Mouse (Mus musculus): Measurements from ENCODE around the gene Hoxa11. TPM values are rescaled to one million over a fixed set of nuclear protein-coding genes. Genes with fewer than 3 reads are reported as not detected.

The Hoxa11 gene
- polyA plus RNA-seq, 1 experiment from 2014 or later: 0.59 TPM

GRCm38 (mm10) chr6:52241001-52241621, 4.5 kb downstream of the Hoxa11 start:
- no peak overlapping the region for H3K27ac ChIP-seq
- no peaks in the 10 kb centered on the region for H3K9me3 ChIP-seq
- H3K36me3 ChIP-seq: no peaks in the 10 kb centered on the region
- peaks cover 8% of the 10 kb centered on the region for H3K4me1 ChIP-seq
- no peak overlapping the region for H3K9ac ChIP-seq
- no peak overlapping the region for H3K4me3 ChIP-seq (replicated peaks)
- H3K27me3 ChIP-seq (replicated peaks): peaks cover 97% of the 10 kb centered on the region
- no peak overlapping the region for H3K4me2 ChIP-seq
- 4% methylated on average over 9 of the region's 9 CpGs for WGBS
- no peak for ATAC-seq (ENCODE audit: insufficient read depth, low FRiP score, low read depth)

DNA sequence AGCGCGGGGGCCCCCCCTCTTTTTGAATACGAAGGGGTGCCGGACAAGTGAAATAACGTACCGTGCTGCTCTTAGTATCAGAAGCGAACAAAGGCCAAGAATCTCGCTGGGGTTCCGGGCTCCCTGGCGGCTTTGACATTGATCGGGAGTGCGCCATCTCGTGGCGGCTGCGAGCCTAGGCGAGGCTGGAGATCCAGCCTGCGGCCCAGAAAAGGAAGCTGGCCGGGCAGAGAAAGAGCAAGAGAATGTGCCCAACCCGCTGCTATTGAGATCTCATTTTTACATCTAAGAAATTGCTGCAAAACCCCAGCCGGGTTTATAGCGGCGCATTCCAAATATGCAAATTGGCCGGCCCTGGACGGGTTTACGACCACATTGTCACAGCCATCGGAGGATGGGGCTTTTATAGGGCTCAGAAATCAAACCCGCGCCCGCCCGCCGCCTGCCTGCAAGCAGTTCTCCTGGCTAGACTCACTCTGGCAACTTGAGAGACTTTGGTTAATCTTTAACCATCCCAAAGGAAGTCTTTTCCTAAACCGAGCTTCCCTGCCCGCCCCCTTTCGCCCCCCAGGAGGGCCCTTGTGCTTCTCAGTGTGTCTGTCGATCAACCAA, 5.1 kb downstream of the Hoxa11 start, which contains the start of gene Hoxa10:
Gene Hoxa10 (minus strand): TSS at position 466 of the 612 bp plus-strand sequence.
- no peaks in the 10 kb centered on the region for H3K9me3 ChIP-seq
- H3K36me3 ChIP-seq: no peaks in the 10 kb centered on the region
- H3K4me2 ChIP-seq: peak within 1 kb of the TSS; percentile 33
- no peak for ATAC-seq (ENCODE audit: insufficient read depth, low FRiP score, low read depth)
- peaks cover 97% of the 10 kb centered on the region for H3K27me3 ChIP-seq (replicated peaks)
- no peak within 1 kb of the TSS for H3K4me3 ChIP-seq (replicated peaks)
- peaks cover 5% of the 10 kb centered on the region; the same call in 1 of the 2 replicates for H3K4me1 ChIP-seq
- H3K27ac ChIP-seq: no peak within 1 kb of the TSS
- 2% methylated on average over 35 of the region's 35 CpGs for WGBS
- H3K9ac ChIP-seq: no peak within 1 kb of the TSS

DNA sequence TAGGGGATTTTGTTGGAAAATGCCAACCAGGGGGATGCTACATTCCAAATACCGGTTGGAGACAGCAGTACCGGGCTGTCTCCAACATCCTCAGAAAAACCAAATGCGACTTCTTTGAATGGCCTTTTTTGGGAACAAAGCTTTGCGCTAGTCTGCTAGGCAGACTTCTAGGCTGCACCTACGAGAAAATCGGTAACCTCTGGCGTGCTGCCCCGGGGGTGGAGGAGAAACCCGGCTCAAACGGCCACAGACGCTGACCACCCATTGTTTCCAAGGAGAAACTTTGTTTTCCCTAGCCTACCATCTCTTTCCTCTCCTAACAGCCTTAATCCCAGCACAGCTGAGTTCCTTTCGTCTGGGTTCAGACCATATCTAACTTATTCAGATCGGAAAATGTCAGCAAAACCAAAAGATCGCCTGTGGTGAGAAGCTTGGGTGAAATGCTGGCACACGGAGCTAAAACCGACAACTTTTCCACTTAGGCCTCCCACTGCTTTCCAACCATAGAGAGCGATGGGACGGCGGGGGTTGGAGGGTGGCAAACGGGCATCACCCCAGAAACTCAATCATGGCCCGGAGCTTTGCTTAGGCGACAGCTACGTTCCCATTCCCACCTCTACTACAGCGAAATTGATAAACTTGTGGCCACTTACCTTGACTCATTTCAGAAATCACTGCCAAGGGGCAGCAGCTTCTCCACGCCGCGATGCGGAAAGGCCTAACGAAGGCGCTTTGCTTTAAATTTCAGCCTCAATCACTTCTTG, 5.8 kb downstream of the Hoxa11 start:
- Histone ChIP-seq H3K27ac (no peak overlapping the region), H3K9me3 (no peaks in the 10 kb centered on the region), H3K4me3 (replicated peaks) (no peak overlapping the region), H3K9ac (no peak overlapping the region), H3K4me1 (no peaks in the 10 kb centered on the region), H3K36me3 (no peaks in the 10 kb centered on the region), H3K4me2 (peak overlapping the region; percentile 33), H3K27me3 (replicated peaks) (peaks cover 97% of the 10 kb centered on the region)
- 2% methylated on average over 30 of the region's 30 CpGs for WGBS
- no peak for ATAC-seq (ENCODE audit: insufficient read depth, low FRiP score, low read depth)

DNA sequence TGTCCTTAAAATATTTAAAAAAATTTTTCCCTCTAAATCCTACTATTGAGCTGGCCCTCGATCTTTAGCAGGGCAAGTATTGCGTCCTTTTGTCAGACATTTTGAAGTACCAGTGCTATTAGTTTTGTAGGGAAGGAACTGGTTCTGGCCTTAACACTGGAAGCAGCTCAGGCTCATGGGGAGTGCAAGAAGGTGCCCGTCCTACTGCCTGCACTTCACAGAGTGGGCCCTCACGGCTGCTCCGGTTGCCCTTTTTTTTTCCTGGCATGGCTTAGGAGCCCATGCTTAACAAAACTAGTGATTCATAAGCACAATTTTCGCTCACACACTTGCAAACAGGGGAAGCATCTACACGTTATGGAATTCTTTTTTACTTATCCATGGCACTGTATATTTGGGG, 6.6 kb downstream of the Hoxa11 start:
- H3K27ac ChIP-seq: no peak overlapping the region

DNA sequence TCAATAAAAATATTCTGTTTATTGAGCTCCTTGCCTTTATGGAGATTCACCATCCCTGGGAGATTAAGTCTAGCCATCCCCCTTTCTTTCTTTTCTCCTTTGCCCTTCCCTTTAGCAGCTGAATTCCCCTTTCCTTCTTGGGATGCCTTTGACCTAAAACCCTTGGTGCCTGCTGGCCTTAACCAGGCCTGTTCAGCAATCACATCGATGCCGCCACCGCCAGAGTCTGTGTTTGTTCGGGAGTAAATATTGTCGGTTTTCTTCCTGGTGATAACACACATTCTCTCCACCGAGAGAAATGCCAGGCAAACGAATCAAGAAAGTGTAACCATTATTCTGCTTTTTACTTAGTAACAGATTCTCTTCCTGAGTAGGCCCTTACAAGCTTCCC, 7.5 kb downstream of the Hoxa11 start:
- 3% methylated on average over 7 of the region's 7 CpGs for WGBS
- H3K9ac ChIP-seq: no peak overlapping the region
- no peak for ATAC-seq (ENCODE audit: insufficient read depth, low FRiP score, low read depth)
- H3K9me3 ChIP-seq: no peaks in the 10 kb centered on the region
- H3K4me3 ChIP-seq (replicated peaks): no peak overlapping the region
- no peak overlapping the region for H3K4me2 ChIP-seq
- no peaks in the 10 kb centered on the region for H3K4me1 ChIP-seq
- H3K27me3 ChIP-seq (replicated peaks): peaks cover 97% of the 10 kb centered on the region
- no peaks in the 10 kb centered on the region for H3K36me3 ChIP-seq
- H3K27ac ChIP-seq: no peak overlapping the region

More for the DNA sequence above, 6.6 kb downstream of the Hoxa11 start:
- ATAC-seq (ENCODE audit: insufficient read depth, low FRiP score, low read depth): no peak
- WGBS: 3% methylated on average over 7 of the region's 7 CpGs
- H3K4me1 ChIP-seq: no peaks in the 10 kb centered on the region
- H3K4me3 ChIP-seq (replicated peaks): no peak overlapping the region
- no peaks in the 10 kb centered on the region for H3K36me3 ChIP-seq
- no peak overlapping the region for H3K9ac ChIP-seq
- peaks cover 97% of the 10 kb centered on the region for H3K27me3 ChIP-seq (replicated peaks)
- H3K4me2 ChIP-seq: no peak overlapping the region
- no peaks in the 10 kb centered on the region for H3K9me3 ChIP-seq

DNA sequence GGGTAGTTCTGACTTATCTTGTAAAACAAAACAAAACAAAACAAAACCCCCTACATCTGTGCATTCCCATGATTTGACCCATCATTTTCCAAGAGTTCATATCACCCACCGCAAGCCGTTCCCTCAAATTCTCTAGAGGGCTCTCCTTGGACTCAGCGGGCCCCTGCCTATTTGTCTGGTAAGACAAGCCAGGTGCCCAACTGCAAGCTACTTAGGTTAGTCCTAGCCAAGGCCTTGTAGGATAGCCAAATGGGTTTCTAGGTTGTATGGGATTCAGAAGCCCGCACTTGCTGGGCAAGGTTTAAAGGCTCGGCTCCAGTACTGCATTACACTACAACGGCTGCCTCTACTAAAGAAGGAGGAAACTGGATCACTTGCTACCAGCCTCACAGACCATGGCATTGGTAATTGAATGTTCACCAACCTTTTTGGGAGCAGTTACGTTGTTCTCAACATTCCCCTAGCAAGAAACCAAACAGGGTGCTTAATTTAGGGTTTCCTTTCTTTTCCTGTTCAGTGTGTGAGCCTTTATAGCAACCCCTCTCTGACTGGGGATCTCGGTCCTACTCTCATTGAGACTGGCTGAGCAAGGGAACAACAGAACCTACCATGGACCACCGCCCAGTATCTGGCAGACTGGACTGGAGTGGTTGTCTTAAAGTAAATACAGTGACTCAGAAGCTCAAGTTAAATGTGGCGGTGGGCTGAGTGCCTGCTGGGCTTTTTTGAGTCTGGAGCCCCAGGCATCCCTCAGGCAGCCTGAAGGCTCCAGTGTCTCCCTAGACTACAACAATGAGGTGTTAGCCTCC, 8.1 kb downstream of the Hoxa11 start:
- H3K9me3 ChIP-seq: no peaks in the 10 kb centered on the region
- no peaks in the 10 kb centered on the region for H3K4me1 ChIP-seq
- H3K4me2 ChIP-seq: no peak overlapping the region
- no peak for ATAC-seq (ENCODE audit: insufficient read depth, low FRiP score, low read depth)
- H3K27ac ChIP-seq: no peak overlapping the region
- 13% methylated on average over 10 of the region's 10 CpGs for WGBS
- H3K4me3 ChIP-seq (replicated peaks): no peak overlapping the region
- no peaks in the 10 kb centered on the region for H3K36me3 ChIP-seq
- no peak overlapping the region for H3K9ac ChIP-seq
- peaks cover 97% of the 10 kb centered on the region for H3K27me3 ChIP-seq (replicated peaks)

GRCm38 (mm10) chr6:52236806-52237205, 8.8 kb downstream of the Hoxa11 start:
- H3K9ac ChIP-seq: no peak overlapping the region
- no peak for ATAC-seq (ENCODE audit: insufficient read depth, low FRiP score, low read depth)
- no peaks in the 10 kb centered on the region for H3K9me3 ChIP-seq
- H3K4me1 ChIP-seq: no peaks in the 10 kb centered on the region
- H3K36me3 ChIP-seq: no peaks in the 10 kb centered on the region
- H3K4me2 ChIP-seq: no peak overlapping the region
- H3K27me3 ChIP-seq (replicated peaks): peaks cover 96% of the 10 kb centered on the region
- no peak overlapping the region for H3K27ac ChIP-seq
- 11% methylated on average over 3 of the region's 3 CpGs for WGBS
- H3K4me3 ChIP-seq (replicated peaks): no peak overlapping the region

- WGBS: 21% methylated on average over 6 of the region's 6 CpGs
- Histone ChIP-seq H3K27me3 (replicated peaks) (peaks cover 93% of the 10 kb centered on the region), H3K4me2 (no peak overlapping the region), H3K27ac (no peak overlapping the region), H3K9me3 (no peaks in the 10 kb centered on the region), H3K4me1 (no peaks in the 10 kb centered on the region), H3K9ac (no peak overlapping the region), H3K36me3 (no peaks in the 10 kb centered on the region), H3K4me3 (replicated peaks) (no peak overlapping the region)
- no peak for ATAC-seq (ENCODE audit: insufficient read depth, low FRiP score, low read depth)
Observed at GRCm38 (mm10) chr6:52235866-52236265, 9.7 kb downstream of the Hoxa11 start.

GRCm38 (mm10) chr6:52235267-52235666, 10.3 kb downstream of the Hoxa11 start:
- Histone ChIP-seq H3K27ac (no peak overlapping the region), H3K27me3 (replicated peaks) (peaks cover 93% of the 10 kb centered on the region), H3K4me3 (replicated peaks) (no peak overlapping the region), H3K4me2 (no peak overlapping the region), H3K4me1 (no peaks in the 10 kb centered on the region), H3K9ac (no peak overlapping the region), H3K9me3 (no peaks in the 10 kb centered on the region), H3K36me3 (no peaks in the 10 kb centered on the region)
- no peak for ATAC-seq (ENCODE audit: insufficient read depth, low FRiP score, low read depth)
- WGBS: 30% methylated on average over 9 of the region's 9 CpGs

- Histone ChIP-seq H3K4me3 (replicated peaks) (0 out of 2 replicates have a peak overlapping the region, but pooled peaks have one; percentile 10), H3K9me3 (no peaks in the 10 kb centered on the region), H3K4me2 (no peak overlapping the region), H3K36me3 (no peaks in the 10 kb centered on the region), H3K27ac (no peak overlapping the region), H3K9ac (no peak overlapping the region), H3K4me1 (0 out of 2 replicates have a peak, but pooled peaks cover 2% of the 10 kb centered on the region), H3K27me3 (replicated peaks) (peaks cover 93% of the 10 kb centered on the region)
- 2% methylated on average over 65 of the region's 68 CpGs for WGBS
- ATAC-seq (ENCODE audit: insufficient read depth, low FRiP score, low read depth): no peak
Observed at GRCm38 (mm10) chr6:52234428-52235140, 11.0 kb downstream of the Hoxa11 start.

Data from stomach, embryonic 15.5 days (tissue).